Mouse (Mus musculus) hematopoietic stem cell, adult 5-6 weeks (primary cell): ENCODE measurements around the gene Pcbp2. TPM values are rescaled to one million over a fixed set of nuclear protein-coding genes. Genes with fewer than 3 reads are reported as not detected.

ENCODE experiments used
- ATAC-seq, 2 experiments: fragments of 125-278 bp in 1 of 2; replicated peaks in 1 of 2; 2 replicates each; pipeline ENCODE4 v1.8.0; 2016 to 2017; ENCODE audit warnings: inconsistent platforms in 2 of 2, mild to moderate bottlenecking in 2 of 2, moderate number of reproducible peaks in 2 of 2, low read depth in 1 of 2, moderate TSS enrichment in 1 of 2; ENCODE audit not compliant: low FRiP score in 2 of 2, poor library complexity in 2 of 2, severe bottlenecking in 2 of 2, insufficient read depth in 1 of 2, low TSS enrichment in 1 of 2
- total RNA-seq: library from RNA; stranded (forward); fragments of 172-1452, 232-1000 nt; gene quantifications from 2 replicates; pipeline ENCODE4 v1.2.3, GENCODE M21; 2017

Pcbp2 gene
- total RNA-seq, 1 experiment from 2014 or later: 228 TPM

GRCm38 (mm10) chr15:102532106-102532900 lies 62.0 kb downstream of the Pcbp2 start:
- ATAC-seq: no peak

- no peak for ATAC-seq
These were observed 63.6 kb downstream of the Pcbp2 start for GRCm38 (mm10) chr15:102533926-102534325.

DNA sequence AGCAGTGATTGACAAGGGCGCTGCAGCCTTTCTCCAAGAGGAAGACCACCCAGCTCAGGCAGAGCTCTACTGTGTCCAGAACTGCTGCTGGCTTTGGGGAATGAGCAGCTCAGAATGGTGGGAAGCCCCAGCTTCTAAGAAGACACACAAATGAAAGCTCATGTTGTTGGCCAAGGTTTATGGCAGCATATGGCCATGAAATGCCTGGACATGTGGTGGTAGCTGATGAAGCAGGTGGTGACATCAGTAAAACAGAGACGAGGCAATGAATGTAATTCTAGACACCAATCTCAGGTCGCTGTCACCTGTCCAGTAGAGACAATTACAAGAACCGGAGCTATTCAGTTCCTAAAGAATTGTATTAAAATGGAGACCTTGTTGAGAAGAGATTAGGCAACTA lies 74.5 kb downstream of the Pcbp2 start:
- ATAC-seq: no peak

GRCm38 (mm10) chr15:102546246-102546645 lies 75.9 kb downstream of the Pcbp2 start:
- ATAC-seq: no peak

DNA sequence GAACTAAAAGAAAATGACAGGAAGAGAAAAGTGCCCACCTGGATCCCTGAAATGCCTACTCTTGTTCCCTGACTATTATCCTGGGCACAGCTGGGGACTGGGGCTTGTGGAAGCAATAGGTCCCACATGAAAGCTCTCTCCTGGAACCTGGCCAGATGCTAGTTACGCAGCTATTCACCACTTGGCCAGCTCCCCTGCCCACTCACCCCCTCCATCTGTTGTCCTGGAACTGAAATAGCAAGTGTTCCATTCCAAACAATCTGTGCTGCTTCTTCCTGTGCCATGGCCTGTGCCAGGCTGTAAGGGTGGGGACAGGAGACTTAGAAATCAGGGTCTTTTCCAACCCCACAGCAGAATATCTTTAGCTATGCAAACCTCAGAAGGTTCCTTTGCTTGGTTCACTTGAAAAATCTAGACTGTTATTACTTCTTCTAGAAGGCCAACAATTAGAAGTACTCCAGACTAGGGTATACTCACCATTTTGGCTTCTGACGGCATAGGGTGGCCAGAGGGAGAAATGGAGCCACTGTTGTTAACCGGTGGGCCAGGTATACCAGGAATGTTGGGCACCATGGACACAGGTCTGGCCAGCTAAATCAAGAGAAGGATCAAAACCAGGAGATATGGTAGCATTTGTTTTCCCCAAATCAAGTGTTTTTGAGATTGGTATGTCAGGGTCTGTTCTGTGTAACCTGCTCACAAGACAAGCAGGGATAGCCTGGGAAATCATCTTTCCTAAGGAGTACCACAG lies 76.5 kb downstream of the Pcbp2 start:
- no peak for ATAC-seq

DNA sequence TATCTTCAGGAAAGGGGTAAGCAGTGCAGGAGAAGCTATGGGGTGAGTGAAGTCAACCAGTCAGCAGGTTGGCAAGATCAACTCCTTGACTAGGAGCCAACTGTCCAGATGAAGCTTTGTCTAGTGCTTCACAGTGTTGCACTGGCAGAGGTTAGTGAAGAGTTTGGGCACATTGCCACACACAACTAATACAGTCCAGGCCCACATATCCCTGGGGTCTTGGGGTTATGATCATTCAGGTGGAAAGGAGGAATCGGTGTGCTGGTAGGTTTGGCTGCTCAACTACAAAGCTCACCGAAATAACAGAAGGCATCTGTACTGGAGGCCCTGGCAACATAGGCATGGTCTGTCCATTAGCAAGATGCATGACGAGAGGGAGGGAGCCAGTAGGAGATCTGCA lies 77.1 kb downstream of the Pcbp2 start:
- ATAC-seq: no peak

Other genes starting within 250 kb of the Pcbp2 start
- gene Itgb7, start 238.6 kb upstream of the Pcbp2 start, total RNA-seq: 83.0 and 92.1 TPM in 2 replicates
- 3.6 and 5.6 TPM in 2 replicates for gene Rarg, start 213.0 kb upstream of the Pcbp2 start, total RNA-seq
- gene Gm9918, start 200.0 kb upstream of the Pcbp2 start, total RNA-seq: not detected in 2 replicates
- 11.5 and 19.4 TPM in 2 replicates for gene Mfsd5, start 191.1 kb upstream of the Pcbp2 start, total RNA-seq
- 8.5 and 26.9 TPM in 2 replicates for gene Espl1, start 174.3 kb upstream of the Pcbp2 start, total RNA-seq
- 273 and 464 TPM in 2 replicates for gene Pfdn5, start 144.4 kb upstream of the Pcbp2 start, total RNA-seq
- 35.7 and 75.9 TPM in 2 replicates for gene Myg1, start 138.8 kb upstream of the Pcbp2 start, total RNA-seq
- 48.4 and 91.9 TPM in 2 replicates for gene Aaas, start 119.8 kb upstream of the Pcbp2 start, total RNA-seq
- not detected in 2 replicates for gene Sp7, start 103.4 kb upstream of the Pcbp2 start, total RNA-seq
- gene Sp1, start 64.4 kb upstream of the Pcbp2 start, total RNA-seq: 73.0 and 88.0 TPM in 2 replicates
- not detected in 2 replicates for gene Amhr2, start 25.2 kb upstream of the Pcbp2 start, total RNA-seq
- 64.1 and 67.1 TPM in 2 replicates for gene Prr13, start 11.5 kb upstream of the Pcbp2 start, total RNA-seq
- not detected in 2 replicates for gene Gm10337, start 33.2 kb downstream of the Pcbp2 start, total RNA-seq
- gene Map3k12, start 46.5 kb downstream of the Pcbp2 start, total RNA-seq: 2.4 and 3.8 TPM in 2 replicates
- 26.8 and 33.3 TPM in 2 replicates for gene Tarbp2, start 47.7 kb downstream of the Pcbp2 start, total RNA-seq
- gene Npff, start 54.4 kb downstream of the Pcbp2 start, total RNA-seq: 0.55 and 1.6 TPM in 2 replicates
- 1.7 TPM in 1 of 2 replicates, not detected in the other for gene Gm28047, start 154.5 kb downstream of the Pcbp2 start, total RNA-seq
- 24.9 and 59.6 TPM in 2 replicates for gene Atf7, start 154.9 kb downstream of the Pcbp2 start, total RNA-seq
- gene Atp5g2, start 201.8 kb downstream of the Pcbp2 start, total RNA-seq: 29.1 and 78.4 TPM in 2 replicates